Mouse (Mus musculus) heart, embryonic 14.5 days (tissue): ENCODE results near the gene Ackr4. TPM values are rescaled to one million over a fixed set of nuclear protein-coding genes. Genes with fewer than 3 reads are reported as not detected.

Experiments
- polyA plus RNA-seq: library from polyadenylated mRNA; unstranded; fragments of >200 nt; fragmentation: Nextera tagmentation; extraction: Ambion mirVana; gene quantifications from 2 replicates; pipeline ENCODE4 v1.2.1, GENCODE M21; 2014

Gene Ackr4
- polyA plus RNA-seq, 1 experiment from 2014 or later, result 3.6 TPM

Other genes starting within 250 kb of the Ackr4 start
- gene Nphp3, start 124.4 kb downstream of the Ackr4 start, polyA plus RNA-seq, result 5.1 and 5.3 TPM in 2 replicates
- gene Gm28305, start 86.3 kb downstream of the Ackr4 start, polyA plus RNA-seq, result not detected in 2 replicates
- 41.9 and 46.2 TPM in 2 replicates for gene Uba5, start 63.8 kb downstream of the Ackr4 start, polyA plus RNA-seq
- gene Acad11, start 63.6 kb downstream of the Ackr4 start, polyA plus RNA-seq, result 11.3 and 11.4 TPM in 2 replicates
- 15.5 and 26.2 TPM in 2 replicates for gene Dnajc13, start 136.0 kb upstream of the Ackr4 start, polyA plus RNA-seq
- gene Acpp, start 210.8 kb upstream of the Ackr4 start, polyA plus RNA-seq, result 0.35 TPM in 1 of 2 replicates, not detected in the other